Mouse (Mus musculus) heart, postnatal 0 days (tissue): ENCODE measurements at regions not wholly inside any gene's neighbourhood (a gene's known extent, or its start where the extent isn't known, plus 50 kb on each side); places are given as distances from the start of the nearest gene placed in this dataset.
A peak's percentile ranks its signal among the peaks of the same experiment; 100 is the strongest.

Experiments used
- CTCF ChIP-seq: IDR thresholded peaks from 2 replicates; pipeline ENCODE4 v1.5.1; 2016; ENCODE audit warnings: antibody characterized with exemption, control low read depth, low read depth
- EP300 ChIP-seq: IDR thresholded peaks from 2 replicates; pipeline ENCODE4 v1.6.1; 2016; ENCODE audit warnings: antibody characterized with exemption, low read depth

DNA sequence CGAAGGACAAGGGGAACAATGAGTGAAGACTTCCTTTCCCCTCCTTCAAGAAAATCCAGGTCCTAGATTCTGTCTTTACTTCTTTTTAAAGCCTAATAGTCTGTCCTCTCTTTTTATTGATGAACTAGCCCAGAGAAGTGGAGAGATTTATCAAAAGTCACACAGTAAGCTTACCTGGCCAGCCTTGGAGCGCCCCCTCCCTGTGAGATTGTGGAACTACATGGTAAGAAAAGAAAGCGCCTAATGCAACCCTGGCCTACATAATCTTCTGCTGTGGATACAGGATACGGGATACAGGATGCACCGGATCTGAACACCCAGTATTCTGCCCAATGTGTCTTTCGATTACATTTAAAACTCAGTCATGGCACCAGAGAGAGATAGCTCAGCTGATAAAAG is 132.6 kb upstream of the Gm12830 start:
- peak; percentile 28 for TF ChIP-seq CTCF
- TF ChIP-seq EP300 = no peak
